Mouse (Mus musculus) heart, adult 2 months (tissue): Measurements from ENCODE around the gene Eif3g.

ENCODE experiments used
- CTCF ChIP-seq: fragments of 200-600 bp; IDR thresholded peaks from 2 replicates; pipeline ENCODE4 v1.8.1; 2022; ENCODE audit warnings: antibody characterized with exemption, mild to moderate bottlenecking, moderate library complexity
- EP300 ChIP-seq: fragments of 200-500 bp; IDR thresholded peaks from 2 replicates; pipeline ENCODE4 v1.6.1; 2011; ENCODE audit warnings: low read depth, low read length, control low read depth; ENCODE audit not compliant: insufficient read depth

- TF ChIP-seq CTCF (no peak), EP300 (no peak)
Measured at GRCm38 (mm10) chr9:20944697-20945370, 46.4 kb upstream of the Eif3g start.
